8 mouse cellular contexts compared by ENCODE assay signal in genomic region chr11:97986738-97987465, GRCm38 (mm10). TPM values are rescaled to one million over a fixed set of nuclear protein-coding genes. Genes with fewer than 3 reads are reported as not detected.
DNase-seq lines count a peak whose midpoint lies in the region; ATAC-seq lines count a peak whose summit lies in the region.

No protein-coding gene starts in this region.

- H3K4me1 ChIP-seq in lung, embryonic 15.5 days = peaks cover 28% of the 10 kb centered on the region
- H3K4me1 ChIP-seq in embryonic facial prominence, embryonic 14.5 days (ENCODE audit: control insufficient read depth, insufficient read depth, low read length) = 0 out of 2 replicates have a peak, but pooled peaks cover 3% of the 10 kb centered on the region
- peaks cover 15% of the 10 kb centered on the region; the same call in 1 of the 2 replicates for H3K4me1 ChIP-seq in intestine, embryonic 15.5 days (replicated peaks)
- peaks cover 30% of the 10 kb centered on the region for H3K4me1 ChIP-seq in neural tube, embryonic 13.5 days (replicated peaks)

- no peak overlapping the region for H3K27ac ChIP-seq in lung, embryonic 15.5 days
- H3K27ac ChIP-seq in embryonic facial prominence, embryonic 14.5 days (replicated peaks; ENCODE audit: low read depth, low read length) = no peak overlapping the region
- no peak overlapping the region for H3K27ac ChIP-seq in intestine, embryonic 15.5 days
- H3K27ac ChIP-seq in neural tube, embryonic 13.5 days (replicated peaks) = no peak overlapping the region

- H3K9me3 ChIP-seq in lung, embryonic 15.5 days = no peaks in the 10 kb centered on the region
- no peaks in the 10 kb centered on the region for H3K9me3 ChIP-seq in embryonic facial prominence, embryonic 14.5 days (ENCODE audit: control insufficient read depth, low read length)
- no peaks in the 10 kb centered on the region for H3K9me3 ChIP-seq in intestine, embryonic 15.5 days
- no peaks in the 10 kb centered on the region for H3K9me3 ChIP-seq in neural tube, embryonic 13.5 days

- WGBS in lung, embryonic 15.5 days = 27% methylated on average over 14 of the region's 17 CpGs
- WGBS in embryonic facial prominence, embryonic 14.5 days = 33% methylated on average over 10 of the region's 17 CpGs
- WGBS in intestine, embryonic 15.5 days = 31% methylated on average over 13 of the region's 17 CpGs
- WGBS in neural tube, embryonic 13.5 days = 24% methylated on average over 17 of the region's 17 CpGs

- H3K27me3 ChIP-seq in lung, embryonic 15.5 days = peaks cover 30% of the 10 kb centered on the region
- peaks cover 23% of the 10 kb centered on the region for H3K27me3 ChIP-seq in embryonic facial prominence, embryonic 14.5 days (replicated peaks; ENCODE audit: control insufficient read depth, insufficient read depth, low read length)
- H3K27me3 ChIP-seq in intestine, embryonic 15.5 days (replicated peaks) = peaks cover 21% of the 10 kb centered on the region
- peaks cover 34% of the 10 kb centered on the region for H3K27me3 ChIP-seq in neural tube, embryonic 13.5 days

- peak overlapping the region; percentile 79 for H3K4me3 ChIP-seq in lung, embryonic 15.5 days
- peak overlapping the region; percentile 94 for H3K4me3 ChIP-seq in embryonic facial prominence, embryonic 14.5 days (ENCODE audit: low read depth, low read length)
- H3K4me3 ChIP-seq in intestine, embryonic 15.5 days (replicated peaks) = peak overlapping the region; percentile 70
- H3K4me3 ChIP-seq in neural tube, embryonic 13.5 days = peak overlapping the region; percentile 71

- no peaks in the 10 kb centered on the region for H3K36me3 ChIP-seq in lung, embryonic 15.5 days
- H3K36me3 ChIP-seq in embryonic facial prominence, embryonic 14.5 days (ENCODE audit: control insufficient read depth, insufficient read depth, low read length) = no peaks in the 10 kb centered on the region
- H3K36me3 ChIP-seq in intestine, embryonic 15.5 days = no peaks in the 10 kb centered on the region
- H3K36me3 ChIP-seq in neural tube, embryonic 13.5 days = no peaks in the 10 kb centered on the region

- DNase-seq in lung, adult 18-20 months = no peak
- no peak for DNase-seq in embryonic facial prominence, embryonic 14.5 days (ENCODE audit: low spot score)
- DNase-seq in cerebellum, postnatal 36 days = no peak
- DNase-seq in B cell, adult 2 months = no peak
- no peak for DNase-seq in natural killer cell, adult 2 months (ENCODE audit: low spot score in 2 of 2)

- no peak for ATAC-seq in lung, embryonic 15.5 days (ENCODE audit: borderline replicate concordance, extremely low read depth, low FRiP score, low TSS enrichment)
- no peak for ATAC-seq in embryonic facial prominence, embryonic 14.5 days (ENCODE audit: low read depth)
- ATAC-seq in intestine, embryonic 15.5 days = no peak
- ATAC-seq in neural tube, embryonic 13.5 days (ENCODE audit: low read depth) = no peak

- peak overlapping the region; percentile 82 for H3K4me2 ChIP-seq in lung, embryonic 15.5 days
- peak overlapping the region; percentile 91 for H3K4me2 ChIP-seq in embryonic facial prominence, embryonic 14.5 days (ENCODE audit: low read depth, low read length)
- H3K4me2 ChIP-seq in intestine, embryonic 15.5 days (replicated peaks) = peak overlapping the region; percentile 85
- peak overlapping the region; percentile 81 for H3K4me2 ChIP-seq in neural tube, embryonic 13.5 days

- H3K9ac ChIP-seq in lung, embryonic 15.5 days = peak overlapping the region; percentile 51; the same call in 1 of the 2 replicates
- H3K9ac ChIP-seq in embryonic facial prominence, embryonic 14.5 days (ENCODE audit: low read depth, low read length) = peak overlapping the region; percentile 67; the same call in 1 of the 2 replicates
- H3K9ac ChIP-seq in intestine, embryonic 15.5 days = peak overlapping the region; percentile 64
- H3K9ac ChIP-seq in neural tube, embryonic 13.5 days = peak overlapping the region; percentile 69

RNA-seq across cellular contexts. Expression of gene Plxdc1, which starts 0.7 kb away (rescaled TPM):
- 0.89 and 1.3 TPM in 2 replicates for polyA plus RNA-seq in lung, embryonic 15.5 days (2015; fragmentation: Nextera tagmentation; extraction: Ambion mirVana)
- 1.6 and 2.0 TPM in 2 replicates for polyA plus RNA-seq in embryonic facial prominence, embryonic 14.5 days (2014; fragmentation: Nextera tagmentation; extraction: Ambion mirVana)
- polyA plus RNA-seq in intestine, embryonic 15.5 days (2015; fragmentation: Nextera tagmentation; extraction: Ambion mirVana) = 0.47 and 0.49 TPM in 2 replicates
- 0.71 and 0.74 TPM in 2 replicates for polyA plus RNA-seq in neural tube, embryonic 13.5 days (2015; fragmentation: Nextera tagmentation; extraction: Ambion mirVana)

RNA-seq across cellular contexts. Expression of gene Arl5c, which starts 9.1 kb away (rescaled TPM):
- polyA plus RNA-seq in lung, embryonic 15.5 days (2015; fragmentation: Nextera tagmentation; extraction: Ambion mirVana) = 6.8 and 9.0 TPM in 2 replicates
- 6.1 and 7.0 TPM in 2 replicates for polyA plus RNA-seq in embryonic facial prominence, embryonic 14.5 days (2014; fragmentation: Nextera tagmentation; extraction: Ambion mirVana)
- polyA plus RNA-seq in intestine, embryonic 15.5 days (2015; fragmentation: Nextera tagmentation; extraction: Ambion mirVana) = 7.6 and 11.8 TPM in 2 replicates
- polyA plus RNA-seq in neural tube, embryonic 13.5 days (2015; fragmentation: Nextera tagmentation; extraction: Ambion mirVana) = 5.9 and 8.4 TPM in 2 replicates

RNA-seq across cellular contexts. Expression of gene Cacnb1, which starts 35.9 kb away (rescaled TPM):
- polyA plus RNA-seq in lung, embryonic 15.5 days (2015; fragmentation: Nextera tagmentation; extraction: Ambion mirVana) = 4.9 and 5.2 TPM in 2 replicates
- 25.1 and 30.4 TPM in 2 replicates for polyA plus RNA-seq in embryonic facial prominence, embryonic 14.5 days (2014; fragmentation: Nextera tagmentation; extraction: Ambion mirVana)
- 6.5 and 7.5 TPM in 2 replicates for polyA plus RNA-seq in intestine, embryonic 15.5 days (2015; fragmentation: Nextera tagmentation; extraction: Ambion mirVana)
- 50.0 and 52.1 TPM in 2 replicates for polyA plus RNA-seq in neural tube, embryonic 13.5 days (2015; fragmentation: Nextera tagmentation; extraction: Ambion mirVana)

RNA-seq across cellular contexts. Expression of gene Rpl19, which starts 39.6 kb away (rescaled TPM):
- 1,039 and 1,081 TPM in 2 replicates for polyA plus RNA-seq in lung, embryonic 15.5 days (2015; fragmentation: Nextera tagmentation; extraction: Ambion mirVana)
- polyA plus RNA-seq in embryonic facial prominence, embryonic 14.5 days (2014; fragmentation: Nextera tagmentation; extraction: Ambion mirVana) = 1,126 and 1,148 TPM in 2 replicates
- 1,063 and 1,131 TPM in 2 replicates for polyA plus RNA-seq in intestine, embryonic 15.5 days (2015; fragmentation: Nextera tagmentation; extraction: Ambion mirVana)
- polyA plus RNA-seq in neural tube, embryonic 13.5 days (2015; fragmentation: Nextera tagmentation; extraction: Ambion mirVana) = 660 and 722 TPM in 2 replicates
